Mouse (Mus musculus): Measurements from ENCODE around the gene Dpm3. TPM values are rescaled to one million over a fixed set of nuclear protein-coding genes. Genes with fewer than 3 reads are reported as not detected.

Dpm3 gene
- 131 and 136 TPM in 2 replicates for polyA plus RNA-seq (2015; fragmentation: Nextera tagmentation; extraction: Ambion mirVana)

DNA sequence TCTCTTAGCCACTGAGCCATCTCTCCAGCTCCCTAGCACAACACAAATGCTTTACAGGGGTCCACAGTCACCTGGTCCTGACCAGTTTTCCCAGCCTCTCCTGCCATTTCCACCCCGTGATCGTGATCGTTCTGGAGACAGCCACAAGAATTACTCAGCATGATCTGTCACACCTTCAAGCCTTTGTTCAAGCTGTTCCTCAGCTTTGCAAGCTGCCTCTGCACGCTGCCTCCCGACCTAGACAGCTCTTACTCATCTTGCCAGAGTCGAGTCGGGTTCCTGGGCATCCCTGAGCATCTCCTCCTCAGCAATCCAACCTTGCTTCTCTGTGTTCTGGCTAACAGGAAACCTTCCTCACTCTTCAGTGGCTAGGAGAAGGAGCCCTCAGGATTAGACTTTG lies at the start of gene Dpm3:
Dpm3 (plus strand) TSS at position 283 of the 400 bp plus-strand sequence.

DNA sequence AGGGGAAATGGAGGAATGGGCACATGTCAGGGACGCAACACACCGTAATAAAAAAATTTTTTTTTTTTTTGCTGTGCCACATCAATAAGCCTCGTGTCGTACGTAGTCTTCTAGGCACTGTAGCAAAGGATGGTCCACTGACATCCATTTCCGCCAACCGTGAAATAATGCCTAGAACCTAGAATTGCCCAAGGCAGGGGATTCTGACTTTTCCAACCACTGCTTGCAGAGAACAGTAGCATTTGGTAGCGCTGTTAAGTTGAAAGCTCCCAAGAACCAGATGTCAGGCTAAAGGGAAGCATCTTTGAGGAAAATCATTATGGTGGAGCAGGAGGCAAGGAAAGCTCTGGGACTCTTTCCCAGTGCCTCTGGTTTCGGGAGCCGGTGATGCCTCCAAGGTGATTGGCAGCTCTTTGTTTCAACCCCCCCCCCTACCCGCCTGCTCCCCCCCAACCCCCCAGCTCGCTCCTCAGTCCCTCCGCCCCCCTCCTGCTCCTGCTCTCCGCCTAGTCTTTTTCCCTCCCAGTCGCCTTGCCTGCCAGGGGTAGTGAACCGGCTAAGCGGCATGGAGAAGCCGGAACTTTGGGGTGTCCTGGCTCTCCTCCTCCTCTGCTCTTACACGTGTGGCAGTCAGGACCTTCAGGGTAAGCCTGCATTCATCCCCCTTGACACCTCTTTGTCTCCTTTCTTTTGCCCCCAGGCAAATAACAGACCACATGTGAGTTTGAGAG lies 44.3 kb upstream of the Dpm3 start, which contains the start of gene Thbs3:
Thbs3 (plus strand) TSS at position 500 of the 731 bp plus-strand sequence.

DNA sequence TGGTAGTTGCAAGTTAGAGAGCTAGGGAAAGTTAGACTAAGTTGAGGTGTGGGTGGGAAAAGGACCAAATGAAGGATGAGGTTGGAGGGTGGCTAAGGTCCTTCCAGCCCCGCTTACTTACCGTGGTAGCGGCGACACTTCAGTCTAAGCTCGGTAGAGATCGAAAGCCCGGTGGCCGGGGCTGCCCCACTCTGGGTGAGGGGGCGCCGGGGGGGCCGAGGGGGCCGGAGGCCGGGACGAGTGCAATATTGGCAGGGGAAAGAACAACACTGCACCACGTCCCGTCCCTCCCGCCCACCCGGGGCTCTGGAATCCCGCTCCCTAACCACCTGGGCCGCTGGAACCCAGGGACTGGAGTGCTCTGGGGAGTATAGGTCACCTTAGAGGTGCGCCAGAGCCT lies 32.3 kb upstream of the Dpm3 start, which contains the start of gene Mtx1:
Mtx1 (minus strand) TSS at position 189 of the 400 bp plus-strand sequence.

DNA sequence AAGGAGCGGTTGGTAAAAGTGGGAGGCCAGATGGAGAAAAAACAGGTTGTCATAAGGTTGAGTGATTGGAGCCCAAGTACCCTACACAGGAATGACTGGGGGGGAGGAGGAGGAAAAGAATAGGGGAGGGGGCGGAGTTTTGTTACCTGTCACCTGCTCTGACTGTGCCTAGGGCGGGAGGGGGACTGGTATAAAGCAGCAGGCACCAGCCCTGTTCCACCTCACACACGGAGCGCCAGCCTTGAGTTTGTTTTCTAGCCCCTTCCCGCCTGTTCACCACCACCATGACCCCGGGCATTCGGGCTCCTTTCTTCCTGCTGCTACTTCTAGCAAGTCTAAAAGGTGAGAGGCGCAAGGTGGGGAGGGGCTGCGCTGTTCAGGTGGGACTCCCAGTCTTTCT lies 30.3 kb upstream of the Dpm3 start, which contains the start of gene Muc1:
Muc1 (plus strand) TSS at position 222 of the 400 bp plus-strand sequence.

DNA sequence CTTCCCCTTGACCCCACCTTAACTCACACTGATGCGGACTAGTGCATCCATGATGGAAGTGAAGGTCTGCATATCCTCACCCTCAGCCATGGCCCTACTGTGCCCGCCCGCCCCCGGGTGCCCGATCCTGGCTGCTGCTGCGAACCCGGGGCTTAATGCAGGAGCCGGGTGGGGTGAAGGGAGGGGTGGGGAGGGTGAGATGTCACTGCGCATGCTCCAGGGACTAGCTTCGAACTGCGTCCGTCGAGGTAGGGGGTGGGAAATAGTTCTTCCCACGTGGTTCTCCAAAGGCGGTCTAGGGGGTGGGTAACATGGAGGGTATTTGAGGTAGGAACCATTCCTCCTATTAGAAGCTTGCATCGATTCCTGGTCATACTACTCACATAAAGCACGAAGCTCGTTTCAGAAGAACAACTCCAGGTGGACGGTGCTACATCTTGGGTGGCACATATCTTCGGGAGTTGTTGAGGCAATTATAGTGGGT lies 13.4 kb upstream of the Dpm3 start, which contains the start of gene Krtcap2:
Krtcap2 (plus strand) TSS at position 279 of the 484 bp plus-strand sequence.

DNA sequence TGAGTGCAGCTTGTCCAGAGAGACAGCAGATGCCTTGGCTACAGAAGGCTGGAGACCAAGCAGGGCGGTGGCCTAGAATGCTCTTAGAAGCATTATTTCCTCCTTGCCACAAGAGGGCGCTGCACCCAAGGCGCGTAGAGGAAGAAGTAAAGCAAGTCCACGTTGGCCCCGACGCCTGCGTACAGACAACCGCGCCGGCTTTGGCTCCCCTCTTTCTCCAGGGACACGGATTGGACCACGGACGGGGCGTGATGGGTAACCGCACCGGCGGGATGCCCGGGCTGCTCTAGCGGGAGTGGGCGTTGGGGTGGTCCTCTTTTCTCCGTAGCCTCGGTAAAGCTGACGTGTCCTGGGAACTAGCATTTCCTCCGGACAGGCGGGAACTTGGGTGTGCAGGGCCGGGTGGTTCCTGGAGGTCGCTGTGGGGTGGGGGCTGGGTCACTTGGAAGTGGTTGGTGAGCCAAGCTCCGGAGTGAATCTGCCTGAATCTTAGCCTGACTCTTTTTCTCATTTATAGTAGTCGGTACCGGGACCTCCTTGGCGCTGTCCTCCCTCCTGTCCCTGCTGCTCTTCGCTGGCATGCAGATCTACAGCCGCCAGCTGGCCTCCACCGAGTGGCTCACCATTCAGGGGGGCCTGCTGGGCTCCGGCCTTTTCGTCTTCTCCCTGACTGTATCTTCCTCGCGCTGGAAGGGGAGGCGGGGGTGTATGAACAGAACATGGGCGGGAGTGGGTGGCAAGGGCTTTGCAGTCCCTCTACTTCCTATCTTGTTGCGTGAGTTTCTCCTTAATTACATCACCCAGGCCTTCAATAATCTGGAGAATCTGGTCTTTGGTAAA lies 12.7 kb upstream of the Dpm3 start, which contains the start of gene Trim46:
Trim46 (minus strand) TSS at position 49 of the 840 bp plus-strand sequence.

DNA sequence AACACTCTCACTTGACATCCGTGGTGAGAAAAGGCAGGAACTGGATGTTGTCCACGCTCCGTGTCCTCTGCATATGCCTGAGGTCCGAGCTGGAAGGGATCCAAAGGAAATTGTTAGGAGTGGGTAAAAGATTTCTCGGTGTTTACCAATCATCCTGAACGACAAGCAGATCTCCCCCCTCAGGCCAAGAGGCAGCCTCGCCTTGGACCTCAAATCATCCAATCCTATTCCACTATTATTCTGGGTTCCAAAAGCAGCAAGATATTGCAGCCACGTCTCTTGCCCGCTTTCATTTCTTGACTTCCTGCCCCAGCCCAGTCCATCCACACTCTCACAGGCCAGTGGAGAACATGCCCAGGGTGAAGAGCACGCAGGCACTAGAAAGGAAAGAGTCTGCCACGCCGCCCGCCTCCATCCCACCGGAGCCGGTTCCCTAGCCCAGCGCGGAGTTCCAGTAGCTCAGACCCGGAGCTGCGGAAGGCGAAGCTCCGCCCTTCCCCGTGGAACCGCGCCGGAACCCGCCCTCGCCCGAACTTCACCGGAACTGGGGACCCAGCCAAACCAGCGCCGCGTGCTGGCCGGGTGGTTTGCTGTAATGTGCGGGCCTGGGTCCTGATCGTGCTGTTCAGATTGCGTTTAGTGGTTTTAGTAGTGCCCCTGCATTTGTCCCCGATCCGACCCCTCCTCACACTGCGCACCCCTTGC lies 11.0 kb downstream of the Dpm3 start, which contains the start of gene Slc50a1:
Slc50a1 (minus strand) TSS at position 520 of the 705 bp plus-strand sequence.

DNA sequence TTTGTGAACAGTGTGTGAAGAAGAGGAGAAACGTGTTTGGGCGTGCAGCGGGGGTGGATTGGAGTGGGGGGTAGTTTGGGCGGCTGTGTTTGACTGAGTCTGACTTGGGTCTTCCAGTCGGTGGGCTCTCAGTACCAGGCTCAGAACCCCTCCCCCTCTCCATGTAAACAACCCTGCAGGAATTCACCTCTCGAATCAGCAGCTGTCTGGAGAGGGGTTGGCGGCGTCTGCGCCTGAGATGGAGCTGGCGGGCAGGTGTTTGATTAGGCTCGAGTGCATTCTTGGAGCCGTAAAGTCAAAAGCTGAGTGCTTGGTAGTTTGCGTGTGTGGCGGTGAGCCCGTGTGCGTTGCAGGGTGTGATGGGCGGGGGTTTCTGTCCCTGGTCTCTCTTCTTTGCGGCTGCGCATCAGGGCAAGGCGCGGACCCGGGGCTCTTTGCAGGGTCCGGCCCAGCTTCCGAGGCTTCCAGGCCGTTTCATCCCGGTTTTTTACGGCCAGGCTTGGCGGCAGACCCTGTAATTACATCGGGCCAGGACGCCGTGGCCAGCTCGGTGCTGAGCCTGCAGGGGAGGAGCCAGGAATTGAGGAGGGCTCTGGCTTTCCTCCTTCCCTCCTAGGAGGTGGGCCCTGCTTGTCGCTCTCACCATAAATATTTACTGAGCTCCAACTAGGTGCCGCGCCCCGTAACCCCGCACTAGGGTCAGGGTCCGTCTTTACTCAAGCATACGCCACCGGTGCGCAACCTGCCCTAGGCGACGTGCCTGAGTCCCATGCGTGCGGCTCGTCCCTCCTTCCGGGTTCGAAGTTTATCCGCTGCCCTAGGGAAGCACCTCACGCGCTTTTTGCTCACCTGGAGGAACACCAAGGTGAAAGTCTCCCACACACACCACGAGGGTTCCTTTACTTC lies 21.7 kb downstream of the Dpm3 start, which contains the start of gene Efna1:
Efna1 (minus strand) TSS at position 537 of the 906 bp plus-strand sequence.

MicroRNAs encoded within 50 kb of the gene (microRNA counts, 519-probe panel; counts per million panel counts)
- 3,231 counts per million, percentile 17 among the panel's probes with 10 or more counts for microRNA mmu-miR-92b

Small RNAs within 50 kb of the gene (microRNA-seq; reads per million reads assigned to microRNA genes)
- 1,755 reads per million, percentile 80 among the genes with 10 or more reads in this experiment for gene Mir92b

Other genes with a start within 250 kb of the Dpm3 start
- 99.3 and 116 TPM in 2 replicates for gene Rusc1, start 166.0 kb upstream of the Dpm3 start, polyA plus RNA-seq (2015; fragmentation: Nextera tagmentation; extraction: Ambion mirVana)
- not detected in 2 replicates for gene Gm43738, start 158.3 kb upstream of the Dpm3 start, polyA plus RNA-seq (2015; fragmentation: Nextera tagmentation; extraction: Ambion mirVana)
- 365 and 386 TPM in 2 replicates for gene Fdps, start 157.4 kb upstream of the Dpm3 start, polyA plus RNA-seq (2015; fragmentation: Nextera tagmentation; extraction: Ambion mirVana)
- 0.05 and 0.23 TPM in 2 replicates for gene Pklr, start 123.2 kb upstream of the Dpm3 start, polyA plus RNA-seq (2015; fragmentation: Nextera tagmentation; extraction: Ambion mirVana)
- 33.7 and 44.1 TPM in 2 replicates for gene Hcn3, start 99.2 kb upstream of the Dpm3 start, polyA plus RNA-seq (2015; fragmentation: Nextera tagmentation; extraction: Ambion mirVana)
- 18.0 and 20.4 TPM in 2 replicates for gene Clk2, start 94.6 kb upstream of the Dpm3 start, polyA plus RNA-seq (2015; fragmentation: Nextera tagmentation; extraction: Ambion mirVana)
- gene Scamp3, start 81.9 kb upstream of the Dpm3 start, polyA plus RNA-seq (2015; fragmentation: Nextera tagmentation; extraction: Ambion mirVana) = 157 and 167 TPM in 2 replicates
- gene Fam189b, start 76.2 kb upstream of the Dpm3 start, polyA plus RNA-seq (2015; fragmentation: Nextera tagmentation; extraction: Ambion mirVana) = 32.2 and 35.7 TPM in 2 replicates
- 44.1 and 48.5 TPM in 2 replicates for gene Gba, start 56.4 kb upstream of the Dpm3 start, polyA plus RNA-seq (2015; fragmentation: Nextera tagmentation; extraction: Ambion mirVana)
- gene Thbs3, start 44.2 kb upstream of the Dpm3 start, polyA plus RNA-seq (2015; fragmentation: Nextera tagmentation; extraction: Ambion mirVana) = 43.9 and 50.6 TPM in 2 replicates
- gene Mtx1, start 32.3 kb upstream of the Dpm3 start, polyA plus RNA-seq (2015; fragmentation: Nextera tagmentation; extraction: Ambion mirVana) = 160 and 167 TPM in 2 replicates
- gene Muc1, start 30.3 kb upstream of the Dpm3 start, polyA plus RNA-seq (2015; fragmentation: Nextera tagmentation; extraction: Ambion mirVana) = 0.67 and 1.2 TPM in 2 replicates
- gene Krtcap2, start 13.4 kb upstream of the Dpm3 start, polyA plus RNA-seq (2015; fragmentation: Nextera tagmentation; extraction: Ambion mirVana) = 272 and 290 TPM in 2 replicates
- gene Trim46, start 13.0 kb upstream of the Dpm3 start, polyA plus RNA-seq (2015; fragmentation: Nextera tagmentation; extraction: Ambion mirVana) = 48.0 and 58.9 TPM in 2 replicates
- 56.5 and 58.8 TPM in 2 replicates for gene Slc50a1, start 11.2 kb downstream of the Dpm3 start, polyA plus RNA-seq (2015; fragmentation: Nextera tagmentation; extraction: Ambion mirVana)
- gene Efna1, start 21.8 kb downstream of the Dpm3 start, polyA plus RNA-seq (2015; fragmentation: Nextera tagmentation; extraction: Ambion mirVana) = 7.1 and 9.8 TPM in 2 replicates
- 90.5 and 99.5 TPM in 2 replicates for gene Efna3, start 63.6 kb downstream of the Dpm3 start, polyA plus RNA-seq (2015; fragmentation: Nextera tagmentation; extraction: Ambion mirVana)
- gene Efna4, start 78.7 kb downstream of the Dpm3 start, polyA plus RNA-seq (2015; fragmentation: Nextera tagmentation; extraction: Ambion mirVana) = 2.2 and 2.3 TPM in 2 replicates
- 77.7 and 84.5 TPM in 2 replicates for gene Adam15, start 90.6 kb downstream of the Dpm3 start, polyA plus RNA-seq (2015; fragmentation: Nextera tagmentation; extraction: Ambion mirVana)
- 0.26 and 0.42 TPM in 2 replicates for gene Dcst2, start 102.6 kb downstream of the Dpm3 start, polyA plus RNA-seq (2015; fragmentation: Nextera tagmentation; extraction: Ambion mirVana)
- gene Dcst1, start 105.9 kb downstream of the Dpm3 start, polyA plus RNA-seq (2015; fragmentation: Nextera tagmentation; extraction: Ambion mirVana) = 1.4 and 1.6 TPM in 2 replicates
- gene Zbtb7b, start 135.4 kb downstream of the Dpm3 start, polyA plus RNA-seq (2015; fragmentation: Nextera tagmentation; extraction: Ambion mirVana) = 1.1 and 1.4 TPM in 2 replicates
- not detected in 2 replicates for gene Lenep, start 143.4 kb downstream of the Dpm3 start, polyA plus RNA-seq (2015; fragmentation: Nextera tagmentation; extraction: Ambion mirVana)
- gene Flad1, start 152.5 kb downstream of the Dpm3 start, polyA plus RNA-seq (2015; fragmentation: Nextera tagmentation; extraction: Ambion mirVana) = 22.5 and 26.6 TPM in 2 replicates
- gene Cks1b, start 159.0 kb downstream of the Dpm3 start, polyA plus RNA-seq (2015; fragmentation: Nextera tagmentation; extraction: Ambion mirVana) = 65.2 and 67.0 TPM in 2 replicates
- gene Shc1, start 159.1 kb downstream of the Dpm3 start, polyA plus RNA-seq (2015; fragmentation: Nextera tagmentation; extraction: Ambion mirVana) = 13.9 and 16.1 TPM in 2 replicates
- gene Pygo2, start 170.9 kb downstream of the Dpm3 start, polyA plus RNA-seq (2015; fragmentation: Nextera tagmentation; extraction: Ambion mirVana) = 33.8 and 34.4 TPM in 2 replicates
- gene Pbxip1, start 177.3 kb downstream of the Dpm3 start, polyA plus RNA-seq (2015; fragmentation: Nextera tagmentation; extraction: Ambion mirVana) = 25.3 and 29.2 TPM in 2 replicates
- 136 and 148 TPM in 2 replicates for gene Pmvk, start 195.2 kb downstream of the Dpm3 start, polyA plus RNA-seq (2015; fragmentation: Nextera tagmentation; extraction: Ambion mirVana)